Mouse (Mus musculus): Measurements from ENCODE around the gene Stag3. TPM values are rescaled to one million over a fixed set of nuclear protein-coding genes. Genes with fewer than 3 reads are reported as not detected.

The Stag3 gene
- polyA plus RNA-seq, 1 experiment: 0.19 TPM

GRCm38 (mm10) chr5:138257585-138257978 lies 22.5 kb upstream of the Stag3 start:
- Histone ChIP-seq H3K4me3 (replicated peaks; ENCODE audit: extremely low read depth, low read depth, low read length) (no peak overlapping the region), H3K4me1 (ENCODE audit: control insufficient read depth, insufficient read depth, low read length) (peaks cover 11% of the 10 kb centered on the region)
- no peak for DNase-seq
- 86% methylated on average over 4 of the region's 4 CpGs for WGBS
- TF ChIP-seq POLR2A (IDR thresholded peaks at IDR 0.05; ENCODE audit: borderline replicate concordance, extremely low read depth, low read depth, low read length) (no peak), CTCF (IDR thresholded peaks at IDR 0.05; ENCODE audit: insufficient read depth, low read length) (no peak)

GRCm38 (mm10) chr5:138258078-138258477 lies 22.0 kb upstream of the Stag3 start:
- Histone ChIP-seq H3K4me1 (ENCODE audit: control insufficient read depth, insufficient read depth, low read length) (peaks cover 14% of the 10 kb centered on the region), H3K4me3 (replicated peaks; ENCODE audit: extremely low read depth, low read depth, low read length) (no peak overlapping the region)
- 89% methylated on average over 3 of the region's 3 CpGs for WGBS
- TF ChIP-seq CTCF (IDR thresholded peaks at IDR 0.05; ENCODE audit: insufficient read depth, low read length) (no peak), POLR2A (IDR thresholded peaks at IDR 0.05; ENCODE audit: borderline replicate concordance, extremely low read depth, low read depth, low read length) (no peak)
- DNase-seq: no peak

GRCm38 (mm10) chr5:138258542-138258941 lies 21.5 kb upstream of the Stag3 start:
- no peak overlapping the region for H3K4me3 ChIP-seq (replicated peaks; ENCODE audit: extremely low read depth, low read depth, low read length)
- 74% methylated on average over 6 of the region's 6 CpGs for whole genome bisulfite sequencing
- TF ChIP-seq CTCF (IDR thresholded peaks at IDR 0.05; ENCODE audit: insufficient read depth, low read length) (no peak), POLR2A (IDR thresholded peaks at IDR 0.05; ENCODE audit: borderline replicate concordance, extremely low read depth, low read depth, low read length) (no peak)
- H3K4me1 ChIP-seq (ENCODE audit: control insufficient read depth, insufficient read depth, low read length): peaks cover 14% of the 10 kb centered on the region
- DNase-seq: no peak

GRCm38 (mm10) chr5:138258993-138259392 lies 21.0 kb upstream of the Stag3 start:
- DNase-seq: no peak
- 77% methylated on average over 7 of the region's 7 CpGs for WGBS

GRCm38 (mm10) chr5:138260051-138260450 lies 20.0 kb upstream of the Stag3 start:
- H3K4me3 ChIP-seq (replicated peaks; ENCODE audit: extremely low read depth, low read depth, low read length): no peak overlapping the region
- 86% methylated on average over 10 of the region's 10 CpGs for WGBS
- TF ChIP-seq POLR2A (IDR thresholded peaks at IDR 0.05; ENCODE audit: borderline replicate concordance, extremely low read depth, low read depth, low read length) (no peak), CTCF (IDR thresholded peaks at IDR 0.05; ENCODE audit: insufficient read depth, low read length) (no peak)
- H3K4me1 ChIP-seq (ENCODE audit: control insufficient read depth, insufficient read depth, low read length): peaks cover 16% of the 10 kb centered on the region
- DNase-seq: no peak

More at GRCm38 (mm10) chr5:138258993-138259392, 21.0 kb upstream of the Stag3 start:
- TF ChIP-seq POLR2A (IDR thresholded peaks at IDR 0.05; ENCODE audit: borderline replicate concordance, extremely low read depth, low read depth, low read length) (no peak), CTCF (IDR thresholded peaks at IDR 0.05; ENCODE audit: insufficient read depth, low read length) (no peak)
- Histone ChIP-seq H3K4me1 (ENCODE audit: control insufficient read depth, insufficient read depth, low read length) (peaks cover 14% of the 10 kb centered on the region), H3K4me3 (replicated peaks; ENCODE audit: extremely low read depth, low read depth, low read length) (no peak overlapping the region)

GRCm38 (mm10) chr5:138260834-138261233 lies 19.2 kb upstream of the Stag3 start:
- H3K4me3 ChIP-seq (replicated peaks; ENCODE audit: extremely low read depth, low read depth, low read length): no peak overlapping the region
- 74% methylated on average over 11 of the region's 11 CpGs for WGBS
- TF ChIP-seq CTCF (IDR thresholded peaks at IDR 0.05; ENCODE audit: insufficient read depth, low read length) (no peak), POLR2A (IDR thresholded peaks at IDR 0.05; ENCODE audit: borderline replicate concordance, extremely low read depth, low read depth, low read length) (no peak)
- DNase-seq: no peak
- H3K4me1 ChIP-seq (ENCODE audit: control insufficient read depth, insufficient read depth, low read length): peaks cover 17% of the 10 kb centered on the region

- Histone ChIP-seq H3K4me1 (ENCODE audit: control insufficient read depth, insufficient read depth, low read length) (peaks cover 12% of the 10 kb centered on the region), H3K4me3 (replicated peaks; ENCODE audit: extremely low read depth, low read depth, low read length) (no peak overlapping the region)
- no peak for DNase-seq
- 58% methylated on average over 4 of the region's 4 CpGs for WGBS
- TF ChIP-seq CTCF (IDR thresholded peaks at IDR 0.05; ENCODE audit: insufficient read depth, low read length): no peak
- no peak for TF ChIP-seq POLR2A (IDR thresholded peaks at IDR 0.05; ENCODE audit: borderline replicate concordance, extremely low read depth, low read depth, low read length)
Observed at GRCm38 (mm10) chr5:138262001-138262400, 18.0 kb upstream of the Stag3 start.

GRCm38 (mm10) chr5:138262582-138263240 lies 17.3 kb upstream of the Stag3 start:
- Histone ChIP-seq H3K4me1 (ENCODE audit: control insufficient read depth, insufficient read depth, low read length) (peaks cover 12% of the 10 kb centered on the region), H3K4me3 (replicated peaks; ENCODE audit: extremely low read depth, low read depth, low read length) (peak overlapping the region; percentile 61)
- DNase-seq: no peak
- 52% methylated on average over 18 of the region's 18 CpGs for WGBS
- TF ChIP-seq POLR2A (IDR thresholded peaks at IDR 0.05; ENCODE audit: borderline replicate concordance, extremely low read depth, low read depth, low read length): no peak
- no peak for TF ChIP-seq CTCF (IDR thresholded peaks at IDR 0.05; ENCODE audit: insufficient read depth, low read length)

GRCm38 (mm10) chr5:138263260-138264206 lies 16.5 kb upstream of the Stag3 start, which contains the start of gene BC037034:
Gene BC037034, minus strand, starts transcription at chr5:138264033.
- Histone ChIP-seq H3K4me3 (replicated peaks; ENCODE audit: extremely low read depth, low read depth, low read length) (peak within 1 kb of the TSS; percentile 61), H3K4me1 (ENCODE audit: control insufficient read depth, insufficient read depth, low read length) (peaks cover 12% of the 10 kb centered on the region)
- TF ChIP-seq CTCF (IDR thresholded peaks at IDR 0.05; ENCODE audit: insufficient read depth, low read length) (no peak), POLR2A (IDR thresholded peaks at IDR 0.05; ENCODE audit: borderline replicate concordance, extremely low read depth, low read depth, low read length) (peak; percentile 81)
- WGBS: under 1% methylated on average over 71 of the region's 71 CpGs
- peak; percentile 87 for DNase-seq
